In the genomic region with DNA sequence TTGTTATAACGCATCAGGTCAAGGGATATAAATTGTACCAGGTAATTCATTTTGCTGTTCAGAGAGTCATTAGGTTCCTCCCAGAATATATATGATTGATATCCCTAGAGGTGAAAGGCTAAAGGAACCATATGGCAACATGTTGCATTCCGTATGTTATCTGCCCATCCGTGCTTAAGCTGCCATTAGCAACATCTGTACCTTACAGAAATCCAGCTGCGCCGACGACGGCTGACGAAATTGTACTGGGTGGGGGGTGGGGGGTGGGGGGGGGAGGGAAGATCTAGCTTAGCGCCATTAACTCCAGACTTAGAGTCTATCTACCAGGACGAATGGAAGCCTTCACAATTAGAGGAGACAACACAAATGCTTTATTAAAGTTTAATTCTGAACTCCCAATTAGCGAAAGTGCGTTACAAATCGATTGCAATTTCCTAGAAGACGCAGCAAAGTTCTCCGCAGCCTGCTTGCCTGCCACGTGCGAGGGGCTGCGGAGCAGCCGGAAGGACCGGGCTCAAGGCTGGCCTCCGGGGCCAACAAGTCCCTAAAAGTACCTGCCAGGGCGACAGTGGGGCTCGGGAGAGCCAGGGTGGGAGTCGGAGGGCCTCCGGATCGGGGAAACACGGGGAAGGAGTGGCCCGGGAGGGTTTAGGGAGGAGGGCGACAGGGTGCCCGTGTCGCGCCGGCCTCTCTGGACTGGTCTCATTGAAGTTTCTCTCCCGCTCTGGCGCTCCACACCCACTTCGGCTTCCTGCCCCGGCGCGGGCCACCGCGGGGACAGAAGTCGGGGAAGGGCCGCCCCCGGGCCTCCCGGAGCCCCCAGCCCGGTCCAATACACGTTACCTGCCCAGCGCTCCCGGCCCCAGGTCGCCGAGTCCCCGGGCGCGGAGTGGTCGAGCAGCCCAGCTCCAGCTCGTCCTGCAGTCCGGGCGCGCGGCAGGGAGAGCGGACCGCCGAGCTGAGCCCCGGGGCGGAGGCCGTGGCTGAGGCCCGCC, we compare ENCODE assay signal across 8 mouse cellular contexts. TPM values are rescaled to one million over a fixed set of nuclear protein-coding genes. Genes with fewer than 3 reads are reported as not detected.
DNase-seq lines count a peak whose midpoint lies in the region; ATAC-seq lines count a peak whose summit lies in the region.

No protein-coding gene starts in this region.

- H3K9me3 ChIP-seq in embryonic facial prominence, embryonic 15.5 days (replicated peaks), result no peaks in the 10 kb centered on the region
- no peaks in the 10 kb centered on the region for H3K9me3 ChIP-seq in heart, embryonic 13.5 days
- no peaks in the 10 kb centered on the region for H3K9me3 ChIP-seq in kidney, embryonic 16.5 days (ENCODE audit: low read length)

- DNase-seq in CD8-positive naive resting alpha-beta T cell, adult 2 months (ENCODE audit: low read depth in 2 of 2, low spot score in 2 of 2), result peak; percentile 9 to 37
- DNase-seq in adrenal gland, postnatal 10 days, result peak; percentile 70
- peak; percentile 50 for DNase-seq in lung, postnatal 36 days
- DNase-seq in spleen, adult 12 weeks (ENCODE audit: low spot score), result peak; percentile 43
- DNase-seq in frontal cortex, postnatal 25 days (ENCODE audit: low spot score in 2 of 2), result no peak

- peak overlapping the region; percentile 72 for H3K4me2 ChIP-seq in embryonic facial prominence, embryonic 15.5 days (replicated peaks)
- peak overlapping the region; percentile 78 for H3K4me2 ChIP-seq in heart, embryonic 13.5 days
- peak overlapping the region; percentile 68 for H3K4me2 ChIP-seq in kidney, embryonic 16.5 days (replicated peaks; ENCODE audit: low read depth, low read length)

- H3K27ac ChIP-seq in embryonic facial prominence, embryonic 15.5 days (replicated peaks), result peak overlapping the region; percentile 90
- H3K27ac ChIP-seq in heart, embryonic 13.5 days (replicated peaks), result peak overlapping the region; percentile 96
- H3K27ac ChIP-seq in kidney, embryonic 16.5 days (ENCODE audit: low read length), result peak overlapping the region; percentile 89

- under 1% methylated on average over 55 of the region's 67 CpGs for WGBS in embryonic facial prominence, embryonic 15.5 days
- under 1% methylated on average over 67 of the region's 67 CpGs for WGBS in heart, embryonic 13.5 days
- WGBS in kidney, embryonic 16.5 days, result under 1% methylated on average over 45 of the region's 67 CpGs

- H3K4me1 ChIP-seq in embryonic facial prominence, embryonic 15.5 days, result 0 out of 2 replicates have a peak, but pooled peaks cover 4% of the 10 kb centered on the region
- H3K4me1 ChIP-seq in heart, embryonic 13.5 days, result peaks cover 24% of the 10 kb centered on the region
- peaks cover 4% of the 10 kb centered on the region; the same call in 1 of the 2 replicates for H3K4me1 ChIP-seq in kidney, embryonic 16.5 days (ENCODE audit: insufficient read depth, low read length)

- peak overlapping the region; percentile 91 for H3K4me3 ChIP-seq in embryonic facial prominence, embryonic 15.5 days (replicated peaks)
- peak overlapping the region; percentile 73 for H3K4me3 ChIP-seq in heart, embryonic 13.5 days
- peak overlapping the region; percentile 94 for H3K4me3 ChIP-seq in kidney, embryonic 16.5 days (ENCODE audit: low read length)

- H3K9ac ChIP-seq in embryonic facial prominence, embryonic 15.5 days, result peak overlapping the region; percentile 79
- peak overlapping the region; percentile 99 for H3K9ac ChIP-seq in heart, embryonic 13.5 days
- H3K9ac ChIP-seq in kidney, embryonic 16.5 days (replicated peaks; ENCODE audit: low read length), result peak overlapping the region; percentile 98

- ATAC-seq in embryonic facial prominence, embryonic 15.5 days (ENCODE audit: insufficient number of reproducible peaks, low FRiP score, low TSS enrichment, low read depth), result peak; percentile 82
- ATAC-seq in heart, embryonic 13.5 days (ENCODE audit: extremely low read depth, insufficient number of reproducible peaks, low FRiP score, low TSS enrichment), result peak; percentile 75
- ATAC-seq in kidney, embryonic 16.5 days (ENCODE audit: low FRiP score, low TSS enrichment), result peak; percentile 91

- no peaks in the 10 kb centered on the region for H3K36me3 ChIP-seq in embryonic facial prominence, embryonic 15.5 days
- no peaks in the 10 kb centered on the region for H3K36me3 ChIP-seq in heart, embryonic 13.5 days
- H3K36me3 ChIP-seq in kidney, embryonic 16.5 days (ENCODE audit: insufficient read depth, low read length), result no peaks in the 10 kb centered on the region

- H3K27me3 ChIP-seq in embryonic facial prominence, embryonic 15.5 days, result no peaks in the 10 kb centered on the region
- 0 out of 2 replicates have a peak, but pooled peaks cover 3% of the 10 kb centered on the region for H3K27me3 ChIP-seq in heart, embryonic 13.5 days (replicated peaks)
- H3K27me3 ChIP-seq in kidney, embryonic 16.5 days (ENCODE audit: insufficient read depth, low read length), result no peaks in the 10 kb centered on the region

RNA-seq across cellular contexts. Expression of a gene that starts 0.5 kb away (rescaled TPM):
- total RNA-seq in adrenal gland, postnatal 10 days (2021), result 10 to 100 TPM in 1 of 2 experiments, 1 to 10 TPM in 1; 4.1 to 22.6 TPM
- polyA plus RNA-seq in embryonic facial prominence, embryonic 15.5 days (2015; fragmentation: Nextera tagmentation; extraction: Ambion mirVana), result 9.0 and 10.7 TPM in 2 replicates
- 2.3 and 2.6 TPM in 2 replicates for polyA plus RNA-seq in heart, embryonic 13.5 days (2015; fragmentation: Nextera tagmentation; extraction: Ambion mirVana)
- 3.7 and 4.0 TPM in 2 replicates for polyA plus RNA-seq in kidney, embryonic 16.5 days (2015; fragmentation: Nextera tagmentation; extraction: Ambion mirVana)

Comparison
In these comparisons a context has a peak if more than half of its experiments do, and no peak if none do; other contexts are left out.
1. DNase-seq: peak in CD8-positive naive resting alpha-beta T cell, adult 2 months (2 of 2), adrenal gland, postnatal 10 days (single experiment), lung, postnatal 36 days (single experiment) and spleen, adult 12 weeks (single experiment); none in frontal cortex, postnatal 25 days (0 of 2).
2. Peak in every context shown above with its lines, with median percentiles within 50 percentile points of each other: ATAC-seq, H3K27ac ChIP-seq, H3K4me2 ChIP-seq, H3K4me3 ChIP-seq and H3K9ac ChIP-seq.